Mouse (Mus musculus) spleen, adult 2 months (tissue): ENCODE data around the gene Anapc2.

Experiments used
- CTCF ChIP-seq: fragments of 200-500 bp; IDR thresholded peaks from 2 replicates; pipeline ENCODE4 v1.5.1; 2011; ENCODE audit warnings: mild to moderate bottlenecking, inconsistent platforms; ENCODE audit not compliant: insufficient read depth, insufficient read length, insufficient replicate concordance; ENCODE audit errors: extremely low read depth
- POLR2A ChIP-seq: fragments of 200-500 bp; IDR thresholded peaks from 2 replicates; pipeline ENCODE4 v1.6.1; 2011; ENCODE audit warnings: low read depth, low read length, inconsistent platforms

GRCm38 (mm10) chr2:25303931-25304656, 31.8 kb downstream of the Anapc2 start:
- TF ChIP-seq POLR2A: no peak
- no peak for TF ChIP-seq CTCF
